Mouse (Mus musculus): ENCODE measurements around the gene Mgst2. TPM values are rescaled to one million over a fixed set of nuclear protein-coding genes. Genes with fewer than 3 reads are reported as not detected.

Gene Mgst2
- polyA plus RNA-seq, 1 experiment, result 5.3 TPM

DNA sequence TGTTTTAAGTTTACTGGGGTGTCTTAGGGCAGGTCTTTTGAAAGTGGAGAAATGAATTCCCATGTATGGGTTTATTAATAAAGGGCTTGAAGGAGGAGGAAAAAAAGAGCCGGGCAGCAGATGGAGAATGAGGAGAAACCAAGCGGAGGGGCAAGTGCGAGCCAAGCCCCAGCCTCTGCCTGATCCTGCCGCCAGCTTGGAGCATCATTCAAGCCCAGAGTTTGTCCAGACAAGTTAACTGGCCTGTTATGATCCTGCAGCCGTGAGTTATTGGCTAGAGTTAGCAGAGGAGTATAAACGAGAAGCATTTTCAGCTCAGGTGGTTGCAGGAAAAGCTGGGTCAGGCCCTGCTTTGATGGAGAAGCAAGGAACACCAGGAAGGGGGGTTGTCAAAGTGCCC lies 26.2 kb downstream of the Mgst2 start:
- Histone ChIP-seq H3K27ac (ENCODE audit: control insufficient read depth, insufficient read depth, low read depth, low read length) (no peak overlapping the region), H3K36me3 (ENCODE audit: control insufficient read depth, insufficient read depth, low read length) (no peaks in the 10 kb centered on the region), H3K27me3 (ENCODE audit: control insufficient read depth, insufficient read depth, low read length) (no peaks in the 10 kb centered on the region), H3K4me3 (ENCODE audit: control insufficient read depth, low read depth, low read length) (no peak overlapping the region), H3K4me1 (ENCODE audit: control insufficient read depth, insufficient read depth, low read length) (no peaks in the 10 kb centered on the region)
- no peak for TF ChIP-seq POLR2A (IDR thresholded peaks at IDR 0.05; ENCODE audit: control insufficient read depth, low read depth, low read length)
- TF ChIP-seq CTCF (IDR thresholded peaks at IDR 0.05; ENCODE audit: control insufficient read depth, insufficient read depth, insufficient replicate concordance, low read depth, low read length), result no peak

DNA sequence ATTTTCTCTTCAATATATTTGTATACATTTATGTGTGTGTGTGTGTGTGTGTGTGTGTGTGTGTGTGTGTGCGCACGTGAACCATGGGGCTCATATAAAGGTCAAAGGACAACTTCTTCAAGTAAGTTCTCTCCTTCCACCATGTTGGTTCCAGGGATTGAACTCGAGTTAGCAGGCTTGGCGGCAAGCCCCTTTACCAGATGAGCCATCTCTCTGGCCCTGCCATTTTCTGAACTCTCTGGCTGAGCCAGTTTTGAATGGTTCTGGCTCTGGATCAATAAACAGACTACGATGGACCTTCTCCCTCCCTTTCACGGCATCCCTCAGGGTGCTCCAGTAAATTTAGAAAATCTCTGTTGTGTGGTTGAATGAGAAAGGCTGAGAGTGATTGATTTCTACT lies 26.6 kb downstream of the Mgst2 start:
- no peak overlapping the region for H3K4me3 ChIP-seq (ENCODE audit: control insufficient read depth, low read depth, low read length)
- no peaks in the 10 kb centered on the region for H3K4me1 ChIP-seq (ENCODE audit: control insufficient read depth, insufficient read depth, low read length)
- TF ChIP-seq POLR2A (IDR thresholded peaks at IDR 0.05; ENCODE audit: control insufficient read depth, low read depth, low read length), result no peak
- TF ChIP-seq CTCF (IDR thresholded peaks at IDR 0.05; ENCODE audit: control insufficient read depth, insufficient read depth, insufficient replicate concordance, low read depth, low read length), result no peak
- no peak overlapping the region for H3K27ac ChIP-seq (ENCODE audit: control insufficient read depth, insufficient read depth, low read depth, low read length)
- no peaks in the 10 kb centered on the region for H3K36me3 ChIP-seq (ENCODE audit: control insufficient read depth, insufficient read depth, low read length)
- no peaks in the 10 kb centered on the region for H3K27me3 ChIP-seq (ENCODE audit: control insufficient read depth, insufficient read depth, low read length)

DNA sequence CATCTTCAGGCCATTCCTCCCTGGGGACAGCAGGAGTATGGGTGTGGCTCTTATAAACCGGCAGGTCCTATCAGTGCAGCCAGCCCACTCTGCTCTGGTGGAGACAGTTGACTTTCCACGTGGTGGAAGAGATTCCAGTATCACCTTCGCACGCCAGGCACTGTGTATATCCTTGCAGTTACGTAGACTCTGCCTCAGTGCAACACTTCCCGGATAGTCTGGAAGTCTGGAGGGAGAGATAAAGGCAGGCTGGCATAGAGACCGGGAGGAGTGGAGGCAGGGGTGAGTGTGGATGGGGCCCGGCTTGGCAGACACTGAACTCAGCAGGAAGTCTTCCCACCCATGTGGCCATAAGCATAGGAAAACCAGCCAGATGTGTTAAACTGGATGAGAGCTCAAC lies 28.6 kb downstream of the Mgst2 start:
- no peak overlapping the region for H3K4me3 ChIP-seq (ENCODE audit: control insufficient read depth, low read depth, low read length)
- no peak overlapping the region for H3K27ac ChIP-seq (ENCODE audit: control insufficient read depth, insufficient read depth, low read depth, low read length)
- peaks cover 3% of the 10 kb centered on the region; the same call in 1 of the 2 replicates for H3K4me1 ChIP-seq (ENCODE audit: control insufficient read depth, insufficient read depth, low read length)
- H3K36me3 ChIP-seq (ENCODE audit: control insufficient read depth, insufficient read depth, low read length), result no peaks in the 10 kb centered on the region
- TF ChIP-seq CTCF (IDR thresholded peaks at IDR 0.05; ENCODE audit: control insufficient read depth, insufficient read depth, insufficient replicate concordance, low read depth, low read length) (no peak), POLR2A (IDR thresholded peaks at IDR 0.05; ENCODE audit: control insufficient read depth, low read depth, low read length) (no peak)
- H3K27me3 ChIP-seq (ENCODE audit: control insufficient read depth, insufficient read depth, low read length), result no peaks in the 10 kb centered on the region

DNA sequence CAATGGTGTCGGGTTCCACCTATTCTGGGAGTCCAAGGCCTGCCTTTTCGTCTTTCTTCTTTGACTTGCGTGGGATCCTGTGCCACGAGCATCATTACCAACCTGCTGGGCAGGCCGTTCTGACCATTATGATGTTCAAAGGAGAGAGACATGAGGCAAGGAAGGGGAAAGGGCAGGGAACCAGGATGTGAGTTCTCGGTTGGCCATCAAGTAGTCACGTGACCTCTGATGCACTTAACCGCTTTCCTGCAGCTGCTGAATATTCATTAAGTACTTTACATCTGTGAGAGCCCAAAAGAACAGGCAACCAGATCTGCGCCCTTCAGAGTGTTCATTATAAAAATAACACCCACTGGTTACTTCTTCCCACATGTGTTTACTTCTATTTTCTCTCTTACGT lies 33.0 kb downstream of the Mgst2 start:
- Histone ChIP-seq H3K36me3 (ENCODE audit: control insufficient read depth, insufficient read depth, low read length) (no peaks in the 10 kb centered on the region), H3K27me3 (ENCODE audit: control insufficient read depth, insufficient read depth, low read length) (no peaks in the 10 kb centered on the region), H3K4me1 (ENCODE audit: control insufficient read depth, insufficient read depth, low read length) (peaks cover 3% of the 10 kb centered on the region; the same call in 1 of the 2 replicates), H3K27ac (ENCODE audit: control insufficient read depth, insufficient read depth, low read depth, low read length) (no peak overlapping the region), H3K4me3 (ENCODE audit: control insufficient read depth, low read depth, low read length) (peak overlapping the region; percentile 46)
- TF ChIP-seq CTCF (IDR thresholded peaks at IDR 0.05; ENCODE audit: control insufficient read depth, insufficient read depth, insufficient replicate concordance, low read depth, low read length) (no peak), POLR2A (IDR thresholded peaks at IDR 0.05; ENCODE audit: control insufficient read depth, low read depth, low read length) (no peak)

DNA sequence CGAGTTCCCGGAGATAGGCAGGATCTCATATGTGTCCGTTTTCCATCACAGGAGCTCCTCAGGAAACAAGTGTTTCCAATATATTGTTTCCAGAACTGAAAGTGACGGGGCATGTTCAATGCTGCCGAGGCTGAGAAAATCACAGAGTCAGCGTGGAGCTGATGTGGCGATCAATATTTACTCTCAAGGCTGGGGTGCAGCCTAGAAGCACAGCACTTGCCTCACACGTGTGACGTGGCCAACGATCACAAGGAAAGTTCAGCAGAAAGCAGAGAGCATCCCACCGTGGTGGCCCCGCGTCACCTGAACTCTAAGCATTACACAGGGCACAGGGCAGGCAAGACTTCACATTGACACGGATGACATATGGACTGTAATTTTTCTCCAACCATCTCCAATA lies 34.4 kb downstream of the Mgst2 start:
- Histone ChIP-seq H3K27me3 (ENCODE audit: control insufficient read depth, insufficient read depth, low read length) (no peaks in the 10 kb centered on the region), H3K36me3 (ENCODE audit: control insufficient read depth, insufficient read depth, low read length) (no peaks in the 10 kb centered on the region), H3K4me3 (ENCODE audit: control insufficient read depth, low read depth, low read length) (peak overlapping the region; percentile 69; the same call in 1 of the 2 replicates), H3K4me1 (ENCODE audit: control insufficient read depth, insufficient read depth, low read length) (peaks cover 3% of the 10 kb centered on the region; the same call in 1 of the 2 replicates), H3K27ac (ENCODE audit: control insufficient read depth, insufficient read depth, low read depth, low read length) (no peak overlapping the region)
- TF ChIP-seq CTCF (IDR thresholded peaks at IDR 0.05; ENCODE audit: control insufficient read depth, insufficient read depth, insufficient replicate concordance, low read depth, low read length) (no peak), POLR2A (IDR thresholded peaks at IDR 0.05; ENCODE audit: control insufficient read depth, low read depth, low read length) (no peak)

DNA sequence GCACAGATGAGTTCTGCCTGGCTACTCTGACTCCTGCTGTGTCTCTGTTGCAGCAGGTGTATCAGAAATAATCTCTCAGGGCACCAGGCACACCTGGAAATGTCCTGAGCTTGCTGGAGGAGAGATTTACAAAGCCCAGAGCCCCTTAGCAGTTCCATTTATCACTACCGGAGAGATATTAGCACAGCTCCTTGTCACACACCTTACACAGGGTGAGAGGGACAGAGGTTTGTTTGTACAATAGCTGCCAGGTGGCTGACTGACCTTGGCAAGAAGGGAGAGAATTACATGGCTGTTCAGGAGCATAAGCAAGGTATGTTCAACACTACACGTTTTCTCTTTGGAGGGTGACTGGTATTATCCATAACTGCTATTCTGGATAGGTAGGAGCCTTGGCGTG lies 35.6 kb downstream of the Mgst2 start:
- Histone ChIP-seq H3K27ac (ENCODE audit: control insufficient read depth, insufficient read depth, low read depth, low read length) (no peak overlapping the region), H3K27me3 (ENCODE audit: control insufficient read depth, insufficient read depth, low read length) (no peaks in the 10 kb centered on the region), H3K4me3 (ENCODE audit: control insufficient read depth, low read depth, low read length) (no peak overlapping the region), H3K4me1 (ENCODE audit: control insufficient read depth, insufficient read depth, low read length) (peaks cover 3% of the 10 kb centered on the region; the same call in 1 of the 2 replicates), H3K36me3 (ENCODE audit: control insufficient read depth, insufficient read depth, low read length) (no peaks in the 10 kb centered on the region)
- TF ChIP-seq CTCF (IDR thresholded peaks at IDR 0.05; ENCODE audit: control insufficient read depth, insufficient read depth, insufficient replicate concordance, low read depth, low read length) (no peak), POLR2A (IDR thresholded peaks at IDR 0.05; ENCODE audit: control insufficient read depth, low read depth, low read length) (no peak)

DNA sequence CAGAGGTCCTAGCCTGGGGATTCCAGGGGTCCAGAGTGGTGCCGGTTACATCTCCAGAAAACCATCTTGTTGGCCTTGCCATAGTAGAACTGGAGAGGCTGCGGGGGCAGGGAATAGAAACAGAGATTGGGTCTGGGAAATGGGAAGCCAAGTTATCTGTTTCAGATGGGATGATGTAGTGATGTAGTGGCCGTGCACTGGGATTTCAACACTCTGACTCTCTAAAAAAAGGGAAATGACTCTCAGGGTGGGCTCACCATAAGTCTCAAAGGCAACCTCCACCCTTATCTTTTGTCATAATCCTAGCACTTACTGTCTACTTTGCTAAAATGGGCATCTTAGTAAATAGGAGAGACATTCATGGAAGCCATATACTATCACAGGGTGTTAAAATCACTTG lies 37.8 kb downstream of the Mgst2 start:
- no peak overlapping the region for H3K4me3 ChIP-seq (ENCODE audit: control insufficient read depth, low read depth, low read length)
- no peak for TF ChIP-seq POLR2A (IDR thresholded peaks at IDR 0.05; ENCODE audit: control insufficient read depth, low read depth, low read length)
- no peak for TF ChIP-seq CTCF (IDR thresholded peaks at IDR 0.05; ENCODE audit: control insufficient read depth, insufficient read depth, insufficient replicate concordance, low read depth, low read length)
- peaks cover 10% of the 10 kb centered on the region for H3K4me1 ChIP-seq (ENCODE audit: control insufficient read depth, insufficient read depth, low read length)
- H3K27ac ChIP-seq (ENCODE audit: control insufficient read depth, insufficient read depth, low read depth, low read length), result no peak overlapping the region
- no peaks in the 10 kb centered on the region for H3K36me3 ChIP-seq (ENCODE audit: control insufficient read depth, insufficient read depth, low read length)
- H3K27me3 ChIP-seq (ENCODE audit: control insufficient read depth, insufficient read depth, low read length), result no peaks in the 10 kb centered on the region; the same call in 1 of the 2 replicates

DNA sequence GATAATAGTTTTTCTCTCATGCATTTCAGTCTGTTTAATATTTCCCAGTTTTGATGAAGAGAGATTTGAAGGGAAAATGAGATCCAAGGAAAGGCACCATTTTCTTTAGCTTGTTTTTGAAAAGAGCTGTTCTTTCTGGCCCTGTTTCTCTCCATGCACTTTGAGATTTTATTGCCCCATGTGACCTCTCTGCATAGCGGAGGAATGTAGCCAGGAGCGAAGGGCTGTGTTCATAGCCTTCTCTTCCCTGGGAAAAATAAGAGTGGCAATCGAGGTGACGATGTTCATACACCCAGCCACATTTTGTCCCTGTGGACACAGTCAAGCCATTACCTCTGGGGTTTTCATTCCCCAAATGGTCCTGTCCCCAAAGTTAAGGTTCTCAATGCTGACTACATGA lies 40.0 kb downstream of the Mgst2 start:
- no peak overlapping the region for H3K27ac ChIP-seq (ENCODE audit: control insufficient read depth, insufficient read depth, low read depth, low read length)
- peaks cover 8% of the 10 kb centered on the region for H3K4me1 ChIP-seq (ENCODE audit: control insufficient read depth, insufficient read depth, low read length)
- H3K4me3 ChIP-seq (ENCODE audit: control insufficient read depth, low read depth, low read length), result no peak overlapping the region
- TF ChIP-seq CTCF (IDR thresholded peaks at IDR 0.05; ENCODE audit: control insufficient read depth, insufficient read depth, insufficient replicate concordance, low read depth, low read length) (no peak), POLR2A (IDR thresholded peaks at IDR 0.05; ENCODE audit: control insufficient read depth, low read depth, low read length) (no peak)
- H3K27me3 ChIP-seq (ENCODE audit: control insufficient read depth, insufficient read depth, low read length), result no peaks in the 10 kb centered on the region; the same call in 1 of the 2 replicates
- H3K36me3 ChIP-seq (ENCODE audit: control insufficient read depth, insufficient read depth, low read length), result no peaks in the 10 kb centered on the region

Measured in testis, adult 2 months (tissue).